Mouse (Mus musculus) limb, embryonic 11.5 days (tissue): Measurements from ENCODE around the gene Rhob. TPM values are rescaled to one million over a fixed set of nuclear protein-coding genes. Genes with fewer than 3 reads are reported as not detected.
A peak's percentile ranks its signal among the peaks of the same experiment; 100 is the strongest.

Experiments used
- ATAC-seq: fragments of 200-750 bp; cut with Nextera tagmentation; 2 replicates; pipeline ENCODE4 v1.8.0; 2017; ENCODE audit warnings: low read depth; ENCODE audit not compliant: insufficient number of reproducible peaks, low FRiP score, low TSS enrichment
- DNase-seq: peaks from one replicate; pipeline ENCODE4 v3.0.0-alpha.2; 2015; ENCODE audit warnings: low spot score
- H3K27ac ChIP-seq: fragments of 300-500 bp; sonication (generic); replicated peaks from 2 replicates; pipeline ENCODE4 v1.5.1; 2014; ENCODE audit warnings: low read depth, mild to moderate bottlenecking, low read length
- H3K27me3 ChIP-seq: fragments of 300-500 bp; sonication (generic); 2 replicates; pipeline ENCODE4 v1.6.1; 2014; ENCODE audit warnings: mild to moderate bottlenecking, low read length, mixed read lengths; ENCODE audit not compliant: control insufficient read depth, insufficient read depth
- H3K36me3 ChIP-seq: fragments of 300-500 bp; sonication (generic); 2 replicates; pipeline ENCODE4 v1.6.1; 2014; ENCODE audit warnings: mild to moderate bottlenecking, low read length, moderate library complexity, mixed read lengths; ENCODE audit not compliant: control insufficient read depth, insufficient read depth
- H3K4me1 ChIP-seq: fragments of 300-500 bp; sonication (generic); 2 replicates; pipeline ENCODE4 v1.6.1; 2014; ENCODE audit warnings: low read length, mixed read lengths; ENCODE audit not compliant: control insufficient read depth, insufficient read depth
- H3K4me2 ChIP-seq: fragments of 300-500 bp; sonication (generic); 2 replicates; pipeline ENCODE4 v1.6.1; 2014; ENCODE audit warnings: low read depth, mild to moderate bottlenecking, moderate library complexity; ENCODE audit not compliant: severe bottlenecking
- H3K4me3 ChIP-seq: fragments of 300-500 bp; sonication (generic); 2 replicates; pipeline ENCODE4 v1.5.1; 2014; ENCODE audit warnings: low read depth, low read length
- H3K9ac ChIP-seq: fragments of 300-500 bp; sonication (generic); 2 replicates; pipeline ENCODE4 v1.6.1; 2014; ENCODE audit warnings: mild to moderate bottlenecking, low read length
- H3K9me3 ChIP-seq: fragments of 300-500 bp; sonication (generic); 2 replicates; pipeline ENCODE4 v1.6.1; 2016; ENCODE audit warnings: low read length; ENCODE audit not compliant: control insufficient read depth
- WGBS: fragments of 180-500 bp; shearing (Covaris S2); extraction: QIAGEN DNeasy Blood & Tissue Kit; methylation state at CpG from one replicate; pipeline ENCODE4 v1.1.7; 2014; 5-methylcytosine and 5-hydroxymethylcytosine counted together
- polyA plus RNA-seq: library from polyadenylated mRNA; unstranded; fragments of >200 nt; fragmentation: Nextera tagmentation; extraction: Ambion mirVana; gene quantifications from 2 replicates; pipeline ENCODE4 v1.2.1, GENCODE M21; 2014

The Rhob gene
- polyA plus RNA-seq, 1 experiment from 2014 or later, result 27.6 TPM

DNA sequence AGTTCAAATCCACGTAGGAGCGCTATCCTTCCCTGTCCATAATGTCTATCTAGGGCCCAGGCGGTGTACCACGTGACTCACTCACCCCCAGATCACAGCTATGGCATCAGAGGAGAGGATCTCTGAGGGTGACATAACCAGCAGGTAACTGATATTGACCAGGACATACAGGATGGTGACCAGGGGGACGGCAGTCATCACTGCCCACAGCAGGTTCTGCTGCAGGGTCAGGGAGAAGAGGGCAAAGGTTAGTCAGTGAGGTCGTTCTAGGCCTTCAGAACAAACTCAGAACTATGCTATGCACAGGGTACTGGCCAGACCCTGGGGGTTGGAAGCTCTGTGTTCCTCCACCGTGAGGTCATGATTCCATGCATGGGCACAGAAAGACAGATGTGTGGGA, 35.8 kb upstream of the Rhob start:
- no peak for ATAC-seq
- no peak overlapping the region for H3K9ac ChIP-seq

DNA sequence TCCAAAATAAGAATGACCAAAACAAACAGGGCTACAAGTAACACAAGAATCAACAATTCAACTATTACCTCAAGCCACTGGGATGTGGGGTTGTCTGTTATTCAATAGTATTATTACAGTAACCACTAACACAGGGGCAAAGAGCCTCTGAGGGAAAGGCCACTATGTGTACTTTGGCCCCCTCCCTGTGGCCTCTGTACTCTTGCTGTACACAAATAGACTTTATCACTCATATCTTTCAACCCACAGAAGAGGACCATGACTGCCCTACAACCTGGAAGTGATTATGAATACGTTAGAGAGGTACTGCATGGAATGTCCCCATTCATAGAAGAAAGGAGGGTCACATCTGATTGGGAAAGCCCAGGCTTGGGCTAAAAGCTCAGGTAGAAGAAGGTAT, 35.1 kb upstream of the Rhob start:
- no peak for ATAC-seq
- no peaks in the 10 kb centered on the region for H3K4me1 ChIP-seq
- no peaks in the 10 kb centered on the region for H3K27me3 ChIP-seq
- H3K4me3 ChIP-seq, result no peak overlapping the region
- H3K9ac ChIP-seq, result no peak overlapping the region
- no peak overlapping the region for H3K27ac ChIP-seq
- no peaks in the 10 kb centered on the region for H3K36me3 ChIP-seq
- H3K9me3 ChIP-seq, result no peaks in the 10 kb centered on the region
- 77% methylated on average over 1 of the region's 1 CpGs for WGBS
- DNase-seq, result no peak
- H3K4me2 ChIP-seq, result no peak overlapping the region

More for the DNA sequence above, 35.8 kb upstream of the Rhob start:
- no peak for DNase-seq
- no peak overlapping the region for H3K4me2 ChIP-seq
- H3K36me3 ChIP-seq, result no peaks in the 10 kb centered on the region
- 80% methylated on average over 7 of the region's 7 CpGs for WGBS
- no peaks in the 10 kb centered on the region for H3K27me3 ChIP-seq
- H3K4me1 ChIP-seq, result no peaks in the 10 kb centered on the region
- no peak overlapping the region for H3K27ac ChIP-seq
- no peak overlapping the region for H3K4me3 ChIP-seq
- no peaks in the 10 kb centered on the region for H3K9me3 ChIP-seq

DNA sequence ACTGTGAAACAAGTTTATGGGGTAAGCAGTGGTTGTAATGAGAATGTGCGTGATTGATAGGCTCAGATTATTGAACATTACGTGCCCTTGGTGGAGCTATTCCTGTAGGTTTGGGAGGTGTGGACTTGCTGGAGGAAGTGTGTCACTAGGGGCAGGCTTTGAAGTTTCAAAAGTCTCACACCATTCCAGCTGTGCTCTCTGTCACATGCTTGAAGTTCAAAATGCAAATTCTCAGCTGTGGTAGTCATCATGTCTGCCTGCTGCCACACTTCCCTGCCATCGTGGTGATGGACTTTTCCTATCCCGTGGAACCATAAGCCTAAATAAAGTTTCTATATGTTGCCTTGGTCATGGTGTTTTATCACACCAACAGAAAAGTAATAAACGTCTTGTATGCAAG, 28.0 kb upstream of the Rhob start:
- DNase-seq (no peak), ATAC-seq (no peak)
- no peaks in the 10 kb centered on the region for H3K9me3 ChIP-seq
- no peak overlapping the region for H3K27ac ChIP-seq
- no peak overlapping the region for H3K4me3 ChIP-seq
- no peaks in the 10 kb centered on the region for H3K36me3 ChIP-seq
- H3K4me1 ChIP-seq, result no peaks in the 10 kb centered on the region
- 70% methylated on average over 5 of the region's 5 CpGs for WGBS
- no peak overlapping the region for H3K4me2 ChIP-seq
- no peak overlapping the region for H3K9ac ChIP-seq
- H3K27me3 ChIP-seq, result no peaks in the 10 kb centered on the region

DNA sequence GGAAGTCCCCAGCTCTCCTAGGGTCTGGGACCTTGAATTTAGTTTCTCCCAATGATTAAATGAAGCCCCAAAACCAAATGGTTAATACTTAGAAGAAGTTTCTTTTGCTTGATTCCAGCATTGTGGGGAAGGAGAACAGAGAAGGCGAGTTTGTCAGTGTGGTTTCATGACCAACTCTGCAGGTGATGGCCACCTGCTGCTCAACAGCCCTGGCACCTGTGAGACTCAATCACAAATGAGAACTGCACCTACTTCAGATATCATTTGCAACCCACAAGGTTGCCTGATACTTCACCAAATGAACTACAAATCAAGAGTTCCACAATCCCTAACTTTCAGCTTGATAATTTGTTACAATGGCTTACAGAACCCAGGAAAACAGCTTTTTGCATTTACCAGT, 27.4 kb upstream of the Rhob start:
- Histone ChIP-seq H3K9ac (no peak overlapping the region), H3K36me3 (no peaks in the 10 kb centered on the region), H3K9me3 (no peaks in the 10 kb centered on the region), H3K4me2 (no peak overlapping the region), H3K27me3 (no peaks in the 10 kb centered on the region), H3K4me3 (no peak overlapping the region), H3K27ac (no peak overlapping the region), H3K4me1 (no peaks in the 10 kb centered on the region)
- ATAC-seq (no peak), DNase-seq (no peak)
- 76% methylated on average over 1 of the region's 1 CpGs for WGBS

DNA sequence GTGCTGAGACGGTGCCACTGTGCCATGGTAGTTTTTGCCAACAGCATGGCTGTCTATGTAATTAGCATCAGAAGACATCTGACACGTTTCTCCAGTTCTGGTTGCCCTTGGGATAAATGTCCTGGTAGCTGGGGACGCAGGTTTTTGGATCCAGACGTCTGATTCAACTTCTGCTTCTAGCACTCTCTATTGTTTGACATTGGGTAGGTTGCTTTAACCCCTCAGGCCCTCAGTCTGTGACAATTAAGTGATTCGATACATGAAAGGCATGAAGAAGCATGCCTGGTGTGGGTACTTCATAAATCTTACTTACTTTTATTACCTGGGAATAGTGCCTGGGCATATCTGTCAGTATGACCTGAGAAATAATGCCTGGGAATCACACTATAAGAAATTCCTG, 24.3 kb upstream of the Rhob start:
- H3K4me3 ChIP-seq, result no peak overlapping the region
- H3K9ac ChIP-seq, result no peak overlapping the region
- 65% methylated on average over 5 of the region's 5 CpGs for WGBS
- 0 out of 2 replicates have a peak, but pooled peaks cover 6% of the 10 kb centered on the region for H3K4me1 ChIP-seq
- H3K27me3 ChIP-seq, result no peaks in the 10 kb centered on the region
- no peaks in the 10 kb centered on the region for H3K9me3 ChIP-seq
- DNase-seq (no peak), ATAC-seq (no peak)
- H3K27ac ChIP-seq, result no peak overlapping the region
- H3K36me3 ChIP-seq, result no peaks in the 10 kb centered on the region
- no peak overlapping the region for H3K4me2 ChIP-seq

DNA sequence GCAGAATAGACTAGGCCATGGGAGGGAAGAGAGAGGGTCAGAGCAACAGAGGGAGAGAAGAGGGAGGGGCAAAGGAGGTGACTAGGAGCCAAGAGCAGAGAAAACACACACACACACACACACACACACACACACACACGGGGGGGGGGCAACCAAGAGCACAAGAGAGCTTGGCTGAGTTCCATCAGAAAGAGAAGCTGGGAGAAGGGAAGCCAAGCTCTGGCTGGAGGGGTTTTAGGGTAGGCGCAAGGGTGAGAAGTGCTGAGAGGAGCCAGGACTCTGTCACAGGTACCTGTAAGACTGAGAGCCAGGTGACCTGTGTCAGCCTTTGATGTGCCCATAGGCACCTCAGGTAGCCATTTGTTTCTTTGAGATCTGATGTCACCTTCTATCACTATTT, 22.9 kb upstream of the Rhob start:
- DNase-seq, result no peak
- Histone ChIP-seq H3K9me3 (no peaks in the 10 kb centered on the region), H3K27ac (no peak overlapping the region), H3K4me1 (0 out of 2 replicates have a peak, but pooled peaks cover 6% of the 10 kb centered on the region), H3K4me2 (no peak overlapping the region), H3K4me3 (no peak overlapping the region), H3K27me3 (no peaks in the 10 kb centered on the region), H3K36me3 (no peaks in the 10 kb centered on the region), H3K9ac (no peak overlapping the region)
- ATAC-seq, result no peak
- 67% methylated on average over 2 of the region's 2 CpGs for WGBS

DNA sequence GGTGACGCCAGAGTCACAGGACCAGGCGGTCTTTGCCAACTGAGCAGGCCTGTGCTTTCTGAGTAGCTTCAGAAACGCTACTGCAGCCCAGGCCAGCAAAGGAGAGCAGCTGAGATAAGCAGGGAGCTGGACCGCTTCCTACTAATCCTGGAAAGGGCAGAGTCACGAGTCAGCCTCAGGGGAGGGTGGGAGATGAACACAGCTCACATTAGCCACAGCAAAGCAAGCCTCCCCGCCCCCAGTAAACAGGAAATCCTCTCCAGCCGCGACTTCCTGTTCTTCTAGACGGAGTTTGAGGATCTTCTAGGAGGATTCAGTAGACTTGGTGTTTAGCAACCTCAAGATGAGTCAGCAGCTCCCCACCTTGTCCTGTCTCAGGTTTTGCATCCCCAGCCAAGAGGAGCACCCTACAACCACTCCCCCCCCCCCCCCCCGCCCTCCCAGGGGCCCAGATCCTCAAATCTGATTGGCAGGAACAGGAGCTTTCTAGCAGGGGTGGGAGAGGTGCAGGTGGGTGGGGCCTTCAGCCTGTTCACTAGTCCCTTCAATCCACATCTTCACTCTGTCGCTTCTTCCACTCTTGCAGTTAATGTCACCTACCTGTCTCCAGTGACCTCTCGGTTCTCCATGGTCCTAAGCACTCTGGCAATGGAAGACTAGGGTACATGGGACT, 21.7 kb upstream of the Rhob start:
- DNase-seq (peak; percentile 29), ATAC-seq (no peak)
- Histone ChIP-seq H3K9me3 (no peaks in the 10 kb centered on the region), H3K27me3 (no peaks in the 10 kb centered on the region), H3K4me3 (no peak overlapping the region), H3K36me3 (no peaks in the 10 kb centered on the region), H3K27ac (no peak overlapping the region), H3K4me1 (0 out of 2 replicates have a peak, but pooled peaks cover 6% of the 10 kb centered on the region), H3K4me2 (no peak overlapping the region), H3K9ac (no peak overlapping the region)
- WGBS, result 47% methylated on average over 11 of the region's 12 CpGs

DNA sequence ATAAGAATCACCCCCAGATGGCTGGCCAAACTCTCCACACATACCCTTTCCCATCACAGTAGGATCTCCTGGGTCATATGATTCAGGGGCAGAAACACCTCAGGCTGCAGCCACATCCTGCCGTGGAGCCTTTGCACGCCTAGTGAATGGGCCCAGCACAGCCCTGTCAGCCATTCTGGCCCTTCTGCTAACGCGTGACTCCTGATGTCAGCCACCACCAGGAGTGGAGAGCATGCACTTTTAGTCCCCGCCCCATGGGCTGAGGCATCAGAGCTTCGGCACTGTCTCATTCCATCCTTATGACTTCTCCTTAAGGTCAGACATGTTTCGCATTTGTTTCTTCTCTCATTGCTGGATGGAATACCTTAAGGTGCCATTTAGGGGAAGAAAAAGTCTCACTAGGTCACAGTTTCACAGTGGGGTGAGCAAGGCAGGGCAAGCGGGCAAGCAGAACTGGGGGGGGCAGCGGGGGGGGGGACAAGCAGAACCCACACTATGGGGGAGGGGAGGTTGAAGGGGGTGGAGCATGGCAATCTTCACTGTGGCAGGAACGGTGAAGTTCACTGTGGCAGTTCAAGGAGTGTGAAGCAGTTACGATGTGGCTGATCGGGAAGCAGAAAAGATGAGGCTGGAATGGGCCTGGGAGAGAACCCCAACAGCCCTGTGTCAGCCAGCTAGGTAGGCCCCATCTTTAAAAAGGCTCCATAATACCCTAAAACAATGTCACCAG, 19.8 kb upstream of the Rhob start:
- DNase-seq (no peak), ATAC-seq (no peak)
- 61% methylated on average over 11 of the region's 12 CpGs for WGBS

More for the DNA sequence above, 19.8 kb upstream of the Rhob start:
- H3K9me3 ChIP-seq, result no peaks in the 10 kb centered on the region
- H3K4me1 ChIP-seq, result 0 out of 2 replicates have a peak, but pooled peaks cover 6% of the 10 kb centered on the region
- no peak overlapping the region for H3K9ac ChIP-seq
- H3K27ac ChIP-seq, result no peak overlapping the region
- no peaks in the 10 kb centered on the region for H3K27me3 ChIP-seq
- no peak overlapping the region for H3K4me2 ChIP-seq
- no peak overlapping the region for H3K4me3 ChIP-seq
- no peaks in the 10 kb centered on the region for H3K36me3 ChIP-seq
